In genomic region chr8:106292484-106293396, GRCm38 (mm10) we compare ENCODE assay signal across 12 mouse cellular contexts. TPM values are rescaled to one million over a fixed set of nuclear protein-coding genes. Genes with fewer than 3 reads are reported as not detected.
A peak's percentile ranks its signal among the peaks of the same experiment; 100 is the strongest.
DNase-seq lines count a peak whose midpoint lies in the region; ATAC-seq and TF ChIP-seq lines count a peak whose summit lies in the region.
"Had no signal": no experiment of that assay in that cellular context is flagged by ENCODE, and none has a peak within 500 bp of the region (broad histone marks: within the 10 kb centered on the region; RNA-seq: fewer than 3 reads in every experiment).

No protein-coding gene starts in this region.

- no peak overlapping the region for H3K4me3 ChIP-seq in left cerebral cortex, adult 2 months
- H3K4me3 ChIP-seq: liver, embryonic 12.5 days; midbrain, embryonic 10.5 days had no signal

- H3K27ac ChIP-seq in left cerebral cortex, adult 2 months, result 0 out of 2 replicates have a peak overlapping the region, but pooled peaks have one; percentile 28
- H3K27ac ChIP-seq: liver, embryonic 12.5 days; midbrain, embryonic 10.5 days had no signal

- ATAC-seq in common myeloid progenitor, adult 5-6 weeks (replicated peaks; ENCODE audit: low read depth, poor library complexity, severe bottlenecking), result peak; percentile 86
- peak; percentile 25; the same call in 1 of the 2 replicates for ATAC-seq in neutrophil, adult 5-6 weeks (ENCODE audit: extremely low read depth, insufficient number of reproducible peaks, low FRiP score, poor library complexity, severe bottlenecking)
- ATAC-seq: forebrain, embryonic 16.5 days; liver, embryonic 12.5 days had no signal

- no peak for DNase-seq in left cerebral cortex, adult 2 months (ENCODE audit: extremely low spot score in 1 of 2, low spot score in 2 of 2)
- no peak for DNase-seq in left cerebral cortex, adult 9 months (ENCODE audit: low spot score in 2 of 2)
- peak; percentile 38 to 42 for DNase-seq in B cell, adult 2 months
- no peak for DNase-seq in adrenal gland, adult 18-20 months (ENCODE audit: low spot score in 2 of 2)
- no peak for DNase-seq in embryo, embryonic 11 days
- DNase-seq: adrenal gland, postnatal 36 days; cerebellum, postnatal 25 days had no signal

- no peak for TF ChIP-seq CTCF in left cerebral cortex, adult 2 months (IDR thresholded peaks at IDR 0.05)

- intact Hi-C loops in left cerebral cortex, adult 2 months (cut with DNase I), result no loop called here

RNA-seq across cellular contexts. Expression of gene Smpd3, which starts 45.0 kb away (rescaled TPM):
- total RNA-seq in left cerebral cortex, adult 2 months (2021), result 10 to 100 TPM; 52.6 to 59.1 TPM
- total RNA-seq in common myeloid progenitor, adult 5-6 weeks (2017), result 0.14 and 0.92 TPM in 2 replicates
- 1.3 and 1.4 TPM in 2 replicates for total RNA-seq in neutrophil, adult 5-6 weeks (2017)
- 10 to 100 TPM in 1 of 2 experiments, 1 to 10 TPM in 1; 6.8 to 11.3 TPM for total RNA-seq in adrenal gland, adult 18-20 months (2021)

Comparison
In these comparisons a context has a peak if more than half of its experiments do, and no peak if none do; other contexts are left out.
1. DNase-seq: peak in B cell, adult 2 months (2 of 2); none in left cerebral cortex, adult 2 months (0 of 2), left cerebral cortex, adult 9 months (0 of 2), adrenal gland, adult 18-20 months (0 of 2) and embryo, embryonic 11 days (single experiment).
2. RNA of gene Smpd3, which starts 45.0 kb away (total RNA-seq): 52.6 to 59.1 TPM in left cerebral cortex, adult 2 months; 6.8 to 11.3 TPM in adrenal gland, adult 18-20 months, 1.3 to 1.4 TPM in neutrophil, adult 5-6 weeks and 0.14 to 0.92 TPM in common myeloid progenitor, adult 5-6 weeks; every median in the first group is over 4 times any median in the second.